Mouse (Mus musculus): ENCODE data around the gene Siah1b. TPM values are rescaled to one million over a fixed set of nuclear protein-coding genes. Genes with fewer than 3 reads are reported as not detected.

Gene Siah1b
- polyA plus RNA-seq, 1 experiment from 2014 or later = 24.0 TPM

Other genes with a start within 250 kb of the Siah1b start
- 8.5 and 9.1 TPM in 2 replicates for gene Ap1s2, start 167.5 kb downstream of the Siah1b start, polyA plus RNA-seq (2014; fragmentation: Nextera tagmentation; extraction: Ambion mirVana)
- gene Zrsr2, start 117.8 kb downstream of the Siah1b start, polyA plus RNA-seq (2014; fragmentation: Nextera tagmentation; extraction: Ambion mirVana) = 31.4 and 37.6 TPM in 2 replicates
- 0.32 TPM in 1 of 2 replicates, not detected in the other for gene Car5b, start 48.5 kb downstream of the Siah1b start, polyA plus RNA-seq (2014; fragmentation: Nextera tagmentation; extraction: Ambion mirVana)
- gene Cltrn, start 12.3 kb upstream of the Siah1b start, polyA plus RNA-seq (2014; fragmentation: Nextera tagmentation; extraction: Ambion mirVana) = 1.1 and 1.7 TPM in 2 replicates
- gene Ace2, start 62.8 kb upstream of the Siah1b start, polyA plus RNA-seq (2014; fragmentation: Nextera tagmentation; extraction: Ambion mirVana) = not detected in 2 replicates
- 0.19 and 0.27 TPM in 2 replicates for gene Bmx, start 181.7 kb upstream of the Siah1b start, polyA plus RNA-seq (2014; fragmentation: Nextera tagmentation; extraction: Ambion mirVana)
- gene Pir, start 192.9 kb upstream of the Siah1b start, polyA plus RNA-seq (2014; fragmentation: Nextera tagmentation; extraction: Ambion mirVana) = 11.0 and 11.5 TPM in 2 replicates

All from liver, embryonic 11.5 days (tissue).